Mouse (Mus musculus) MEL (cell line): ENCODE data around the gene Dnhd1. TPM values are rescaled to one million over a fixed set of nuclear protein-coding genes. Genes with fewer than 3 reads are reported as not detected.

Source experiments
- DNase-seq: peaks from one replicate; pipeline ENCODE4 v3.0.0; 2011; ENCODE audit warnings: low read depth, low spot score
- H3K27ac ChIP-seq: 2 replicates; pipeline ENCODE4 v1.5.1; 2012; ENCODE audit warnings: low read depth, mild to moderate bottlenecking, control low read depth, low read length, moderate library complexity; ENCODE audit not compliant: control insufficient read depth
- H3K27me3 ChIP-seq, 2 experiments: fragments of 150-350 bp in 1 of 2; sonication (generic) in 1 of 2; 2 replicates each; pipeline ENCODE4 v1.6.1; 2012; ENCODE audit warnings: low read length in 2 of 2, mild to moderate bottlenecking in 2 of 2, improper control_type of control experiment in 1 of 2, moderate library complexity in 1 of 2; ENCODE audit not compliant: insufficient read depth in 2 of 2, control insufficient read depth in 1 of 2
- H3K36me3 ChIP-seq, 2 experiments: 2 replicates each; pipeline ENCODE4 v1.6.1; 2012 to 2014; ENCODE audit warnings: low read length in 2 of 2, improper control_type of control experiment in 1 of 2, inconsistent platforms in 1 of 2, mild to moderate bottlenecking in 1 of 2; ENCODE audit not compliant: insufficient read depth in 2 of 2, control insufficient read depth in 1 of 2
- H3K4me1 ChIP-seq, 2 experiments: fragments of 150-350 bp in 1 of 2; sonication (generic) in 1 of 2; 2 replicates each; pipeline ENCODE4 v1.6.1; 2012; ENCODE audit warnings: low read length in 2 of 2, improper control_type of control experiment in 1 of 2, mild to moderate bottlenecking in 1 of 2; ENCODE audit not compliant: insufficient read depth in 2 of 2, control insufficient read depth in 1 of 2
- H3K4me3 ChIP-seq, 2 experiments: fragments of 150-350 bp in 1 of 2; sonication (generic) in 1 of 2; 2 replicates each; pipeline ENCODE4 v1.5.1; 2012; ENCODE audit warnings: low read depth in 2 of 2, low read length in 2 of 2, mild to moderate bottlenecking in 2 of 2, moderate library complexity in 2 of 2, control low read depth in 1 of 2, improper control_type of control experiment in 1 of 2; ENCODE audit not compliant: control insufficient read depth in 1 of 2, insufficient read depth in 1 of 2
- H3K79me2 ChIP-seq: 2 replicates; pipeline ENCODE4 v1.6.1; 2012; ENCODE audit warnings: mild to moderate bottlenecking, low read length, moderate library complexity; ENCODE audit not compliant: control insufficient read depth, poor library complexity, insufficient read depth
- H3K9ac ChIP-seq: 2 replicates; pipeline ENCODE4 v1.6.1; 2012; ENCODE audit warnings: low read depth, mild to moderate bottlenecking, control low read depth, low read length, moderate library complexity; ENCODE audit not compliant: control insufficient read depth, poor library complexity, severe bottlenecking
- H3K9me3 ChIP-seq: fragments of 150-350 bp; sonication (generic); replicated peaks from 2 replicates; pipeline ENCODE4 v1.6.1; 2012; ENCODE audit warnings: mild to moderate bottlenecking, low read length, improper control_type of control experiment, moderate library complexity; ENCODE audit not compliant: insufficient read depth
- BHLHE40 ChIP-seq: IDR thresholded peaks from 2 replicates; pipeline ENCODE4 v1.6.1; 2012; ENCODE audit warnings: low read depth, mild to moderate bottlenecking, inconsistent platforms, low read length, improper control_type of control experiment, borderline replicate concordance
- CHD1 ChIP-seq: IDR thresholded peaks from 2 replicates; pipeline ENCODE4 v1.6.1; 2012; ENCODE audit warnings: low read depth, mild to moderate bottlenecking, inconsistent platforms, low read length, improper control_type of control experiment
- CHD2 ChIP-seq: IDR thresholded peaks from 2 replicates; pipeline ENCODE4 v1.6.1; 2011; ENCODE audit warnings: low read length, improper control_type of control experiment
- CTCF ChIP-seq, 3 experiments: IDR thresholded peaks in 2 of 3; conservative IDR thresholded peaks in 1 of 3; 2 replicates each; pipeline ENCODE4 v1.5.1; 2011 to 2012; ENCODE audit warnings: low read length in 3 of 3, low read depth in 2 of 3, mild to moderate bottlenecking in 2 of 3, improper control_type of control experiment in 1 of 3, inconsistent platforms in 1 of 3, mixed read lengths in 1 of 3, moderate library complexity in 1 of 3; ENCODE audit not compliant: control insufficient read depth in 1 of 3, insufficient read depth in 1 of 3, poor library complexity in 1 of 3, severe bottlenecking in 1 of 3
- JUND ChIP-seq: IDR thresholded peaks from 2 replicates; pipeline ENCODE4 v1.6.1; 2011; ENCODE audit warnings: low read depth, mild to moderate bottlenecking, improper control_type of control experiment, low read length
- KAT2A ChIP-seq: conservative IDR thresholded peaks from 2 replicates; pipeline ENCODE4 v1.6.1; 2012; ENCODE audit warnings: low read depth, low read length, improper control_type of control experiment, inconsistent platforms
- MAFK ChIP-seq: IDR thresholded peaks from 2 replicates; pipeline ENCODE4 v1.6.1; 2011; ENCODE audit warnings: low read depth, mild to moderate bottlenecking, low read length, improper control_type of control experiment, borderline replicate concordance
- MAZ ChIP-seq: IDR thresholded peaks from 2 replicates; pipeline ENCODE4 v1.6.1; 2012; ENCODE audit warnings: low read depth, mild to moderate bottlenecking, inconsistent platforms, low read length, improper control_type of control experiment
- MXI1 ChIP-seq: IDR thresholded peaks from 2 replicates; pipeline ENCODE4 v1.6.1; 2011; ENCODE audit warnings: mild to moderate bottlenecking, low read depth, low read length, improper control_type of control experiment
- POLR2A ChIP-seq, 2 experiments: IDR thresholded peaks; 2 replicates each; pipeline ENCODE4 v1.6.1; 2011 to 2012; ENCODE audit warnings: low read length in 2 of 2, mild to moderate bottlenecking in 2 of 2, control low read depth in 1 of 2, improper control_type of control experiment in 1 of 2, low read depth in 1 of 2, moderate library complexity in 1 of 2; ENCODE audit not compliant: control insufficient read depth in 1 of 2, insufficient read depth in 1 of 2, poor library complexity in 1 of 2
- POLR2AphosphoS2 ChIP-seq: IDR thresholded peaks from 2 replicates; pipeline ENCODE4 v1.6.1; 2011; ENCODE audit warnings: low read length, improper control_type of control experiment
- RCOR1 ChIP-seq: IDR thresholded peaks from 2 replicates; pipeline ENCODE4 v1.6.1; 2012; ENCODE audit warnings: low read depth, mild to moderate bottlenecking, inconsistent platforms, low read length, improper control_type of control experiment
- SIN3A ChIP-seq: IDR thresholded peaks from 2 replicates; pipeline ENCODE4 v1.6.1; 2012; ENCODE audit warnings: low read length, improper control_type of control experiment, inconsistent platforms
- TAL1 ChIP-seq: IDR thresholded peaks from 2 replicates; pipeline ENCODE4 v1.6.1; 2012; ENCODE audit warnings: mild to moderate bottlenecking, inconsistent platforms, low read length, moderate library complexity, mixed read lengths
- TCF12 ChIP-seq: IDR thresholded peaks from 2 replicates; pipeline ENCODE4 v1.6.1; 2014; ENCODE audit warnings: low read depth, mild to moderate bottlenecking, inconsistent platforms, low read length, improper control_type of control experiment, moderate library complexity
- USF1 ChIP-seq: IDR thresholded peaks from 2 replicates; pipeline ENCODE4 v1.6.1; 2014; ENCODE audit warnings: low read depth, mild to moderate bottlenecking, inconsistent platforms, low read length, improper control_type of control experiment, moderate library complexity
- USF2 ChIP-seq, 2 experiments: IDR thresholded peaks; 2 replicates each; pipeline ENCODE4 v1.6.1; 2011 to 2012; ENCODE audit warnings: improper control_type of control experiment in 2 of 2, low read length in 2 of 2, borderline replicate concordance in 1 of 2, inconsistent platforms in 1 of 2, low read depth in 1 of 2, mild to moderate bottlenecking in 1 of 2; ENCODE audit not compliant: insufficient read depth in 1 of 2
- ZC3H11A ChIP-seq: IDR thresholded peaks from 2 replicates; pipeline ENCODE4 v1.6.1; 2012; ENCODE audit warnings: low read depth, mild to moderate bottlenecking, inconsistent platforms, low read length, improper control_type of control experiment
- ZKSCAN1 ChIP-seq: IDR thresholded peaks from 2 replicates; pipeline ENCODE4 v1.6.1; 2012; ENCODE audit warnings: low read depth, mild to moderate bottlenecking, inconsistent platforms, low read length, improper control_type of control experiment, moderate library complexity
- ZNF384 ChIP-seq: IDR thresholded peaks from 2 replicates; pipeline ENCODE4 v1.6.1; 2012; ENCODE audit warnings: low read depth, mild to moderate bottlenecking, inconsistent platforms, low read length, improper control_type of control experiment
- polyA plus RNA-seq, 2 experiments: library from polyadenylated mRNA; stranded (reverse) in 1 of 2; unstranded in 1 of 2; fragments of >175 nt in 1 of 2; fragments of >200 nt in 1 of 2; gene quantifications; 2 replicates each; pipeline versions ENCODE4 v1.2.1 to v1.2.4; 2012; ENCODE audit warnings: low replicate concordance in 2 of 2, low read depth in 1 of 2; ENCODE audit not compliant: insufficient read length in 2 of 2, insufficient read depth in 1 of 2, missing spikeins in 1 of 2
- total RNA-seq: library from RNA; depleted of rRNA; stranded (reverse); fragments of 300-350 nt; gene quantifications from 2 replicates; pipeline ENCODE4 v1.2.3, GENCODE M21; 2012

The Dnhd1 gene
- total and polyA plus RNA-seq, 3 experiments, result 1.7 to 2.6 TPM; not detected in 1

- DNase-seq, result no peak
- Histone ChIP-seq H3K9me3 (no peaks in the 10 kb centered on the region), H3K4me3 (no peak overlapping the region), H3K27ac (no peak overlapping the region), H3K36me3 (no peaks in the 10 kb centered on the region), H3K9ac (no peak overlapping the region)
- TF ChIP-seq BHLHE40, result no peak
- no peak for TF ChIP-seq CHD2
- no peak for TF ChIP-seq USF2 (IDR thresholded peaks at IDR 0.05; ENCODE audit: borderline replicate concordance in 1 of 2, insufficient read depth in 1 of 2, low read depth in 1 of 2, low read length in 2 of 2)
- TF ChIP-seq RCOR1, result no peak
- no peak for TF ChIP-seq MAFK
- no peak for TF ChIP-seq TAL1
- no peak for TF ChIP-seq POLR2A (IDR thresholded peaks at IDR 0.05; ENCODE audit: control insufficient read depth in 1 of 2, insufficient read depth in 1 of 2, low read depth in 1 of 2, low read length in 2 of 2, poor library complexity in 1 of 2)
- no peak for TF ChIP-seq MXI1
- TF ChIP-seq, all 39 proteins: peak for 0
- Histone ChIP-seq H3K27me3 (no peaks in the 10 kb centered on the region), H3K79me2 (peaks cover 2% of the 10 kb centered on the region; the same call in 1 of the 2 replicates), H3K4me1 (peaks cover 0 to 11% of the 10 kb centered on the region in 2 experiments; a peak in 1 of 4 replicates)
Observed at GRCm38 (mm10) chr7:105753281-105753680, 102.7 kb downstream of the Dnhd1 start.

GRCm38 (mm10) chr7:105761813-105762484, 111.3 kb downstream of the Dnhd1 start:
- no peaks in the 10 kb centered on the region for H3K9me3 ChIP-seq
- H3K4me3 ChIP-seq, result no peak overlapping the region
- H3K36me3 ChIP-seq, result peaks cover 0 to 5% of the 10 kb centered on the region in 2 experiments; a peak in 1 of 4 replicates
- no peak overlapping the region for H3K9ac ChIP-seq
- TF ChIP-seq ZC3H11A (no peak), POLR2AphosphoS2 (no peak), ZNF384 (no peak), USF2 (IDR thresholded peaks at IDR 0.05; ENCODE audit: borderline replicate concordance in 1 of 2, insufficient read depth in 1 of 2, low read depth in 1 of 2, low read length in 2 of 2) (no peak), CTCF (IDR thresholded peaks at IDR 0.05 in 2 of 3, conservative IDR thresholded peaks at IDR 0.05 in 1 of 3; ENCODE audit: control insufficient read depth in 1 of 3, insufficient read depth in 1 of 3, low read depth in 2 of 3, low read length in 3 of 3, poor library complexity in 1 of 3, severe bottlenecking in 1 of 3) (no peak), MXI1 (no peak), USF1 (no peak), CHD2 (no peak), ZKSCAN1 (no peak), TCF12 (no peak), JUND (no peak), POLR2A (IDR thresholded peaks at IDR 0.05; ENCODE audit: control insufficient read depth in 1 of 2, insufficient read depth in 1 of 2, low read depth in 1 of 2, low read length in 2 of 2, poor library complexity in 1 of 2) (no peak), SIN3A (no peak), CHD1 (no peak), KAT2A (no peak), MAZ (no peak)
- no peak for DNase-seq
- H3K4me1 ChIP-seq, result peaks cover 6 to 10% of the 10 kb centered on the region in 2 experiments; a peak in 3 of 4 replicates
- no peak overlapping the region for H3K27ac ChIP-seq
- no peaks in the 10 kb centered on the region for H3K79me2 ChIP-seq
- peaks cover 0 to 2% of the 10 kb centered on the region in 2 experiments; a peak in 1 of 4 replicates for H3K27me3 ChIP-seq
